Mouse (Mus musculus) CH12.LX (cell line): ENCODE results near the gene Dlec1.

Source experiments
- CTCF ChIP-seq, 2 experiments: IDR thresholded peaks in 1 of 2; conservative IDR thresholded peaks in 1 of 2; 2 replicates each; pipeline ENCODE4 v1.5.1; 2011 to 2012; ENCODE audit warnings: low read depth in 2 of 2, low read length in 2 of 2, improper control_type of control experiment in 1 of 2, inconsistent platforms in 1 of 2, mild to moderate bottlenecking in 1 of 2, moderate library complexity in 1 of 2
- EP300 ChIP-seq: IDR thresholded peaks from 2 replicates; pipeline ENCODE4 v1.6.1; 2011; ENCODE audit warnings: low read length, improper control_type of control experiment
- USF1 ChIP-seq: IDR thresholded peaks from 2 replicates; pipeline ENCODE4 v1.6.1; 2014; ENCODE audit warnings: low read depth, mild to moderate bottlenecking, inconsistent platforms, low read length, improper control_type of control experiment

DNA sequence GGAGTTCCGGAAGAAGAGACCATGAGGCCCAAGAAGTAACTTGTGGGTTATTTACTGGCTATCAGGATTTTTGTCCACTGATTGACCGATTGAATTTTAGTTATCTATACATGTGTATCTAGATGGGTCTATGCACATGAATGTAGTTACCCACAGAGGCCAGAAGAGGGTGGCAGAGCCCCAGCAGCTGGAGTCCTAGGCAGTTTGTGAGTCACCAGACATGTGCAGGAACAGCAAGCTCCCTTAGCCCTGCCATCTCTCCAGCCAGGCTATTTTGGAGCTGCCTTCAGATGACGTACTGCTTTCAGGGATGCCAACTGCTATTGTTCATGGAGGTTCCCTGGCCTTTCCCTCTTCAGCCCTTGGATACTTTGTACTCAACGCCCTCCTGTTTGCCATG is 5.3 kb downstream of the Dlec1 start:
- TF ChIP-seq USF1 (no peak), CTCF (conservative IDR thresholded peaks at IDR 0.05 in 1 of 2, IDR thresholded peaks at IDR 0.05 in 1 of 2; ENCODE audit: low read depth in 2 of 2, low read length in 2 of 2) (peak; percentile 78 to 84), EP300 (no peak)
